Mouse (Mus musculus) MEL (cell line): ENCODE measurements around the gene Tmigd1. TPM values are rescaled to one million over a fixed set of nuclear protein-coding genes. Genes with fewer than 3 reads are reported as not detected.
A peak's percentile ranks its signal among the peaks of the same experiment; 100 is the strongest.

Source experiments
- DNase-seq: peaks from one replicate; pipeline ENCODE4 v3.0.0; 2011; ENCODE audit warnings: low read depth, low spot score
- H3K27ac ChIP-seq: 2 replicates; pipeline ENCODE4 v1.5.1; 2012; ENCODE audit warnings: low read depth, mild to moderate bottlenecking, control low read depth, low read length, moderate library complexity; ENCODE audit not compliant: control insufficient read depth
- H3K27me3 ChIP-seq, 2 experiments: fragments of 150-350 bp in 1 of 2; sonication (generic) in 1 of 2; 2 replicates each; pipeline ENCODE4 v1.6.1; 2012; ENCODE audit warnings: low read length in 2 of 2, mild to moderate bottlenecking in 2 of 2, improper control_type of control experiment in 1 of 2, moderate library complexity in 1 of 2; ENCODE audit not compliant: insufficient read depth in 2 of 2, control insufficient read depth in 1 of 2
- H3K36me3 ChIP-seq, 2 experiments: 2 replicates each; pipeline ENCODE4 v1.6.1; 2012 to 2014; ENCODE audit warnings: low read length in 2 of 2, improper control_type of control experiment in 1 of 2, inconsistent platforms in 1 of 2, mild to moderate bottlenecking in 1 of 2; ENCODE audit not compliant: insufficient read depth in 2 of 2, control insufficient read depth in 1 of 2
- H3K4me1 ChIP-seq, 2 experiments: fragments of 150-350 bp in 1 of 2; sonication (generic) in 1 of 2; 2 replicates each; pipeline ENCODE4 v1.6.1; 2012; ENCODE audit warnings: low read length in 2 of 2, improper control_type of control experiment in 1 of 2, mild to moderate bottlenecking in 1 of 2; ENCODE audit not compliant: insufficient read depth in 2 of 2, control insufficient read depth in 1 of 2
- H3K4me3 ChIP-seq, 2 experiments: fragments of 150-350 bp in 1 of 2; sonication (generic) in 1 of 2; 2 replicates each; pipeline ENCODE4 v1.5.1; 2012; ENCODE audit warnings: low read depth in 2 of 2, low read length in 2 of 2, mild to moderate bottlenecking in 2 of 2, moderate library complexity in 2 of 2, control low read depth in 1 of 2, improper control_type of control experiment in 1 of 2; ENCODE audit not compliant: control insufficient read depth in 1 of 2, insufficient read depth in 1 of 2
- H3K79me2 ChIP-seq: 2 replicates; pipeline ENCODE4 v1.6.1; 2012; ENCODE audit warnings: mild to moderate bottlenecking, low read length, moderate library complexity; ENCODE audit not compliant: control insufficient read depth, poor library complexity, insufficient read depth
- H3K9ac ChIP-seq: 2 replicates; pipeline ENCODE4 v1.6.1; 2012; ENCODE audit warnings: low read depth, mild to moderate bottlenecking, control low read depth, low read length, moderate library complexity; ENCODE audit not compliant: control insufficient read depth, poor library complexity, severe bottlenecking
- H3K9me3 ChIP-seq: fragments of 150-350 bp; sonication (generic); replicated peaks from 2 replicates; pipeline ENCODE4 v1.6.1; 2012; ENCODE audit warnings: mild to moderate bottlenecking, low read length, improper control_type of control experiment, moderate library complexity; ENCODE audit not compliant: insufficient read depth
- BHLHE40 ChIP-seq: IDR thresholded peaks from 2 replicates; pipeline ENCODE4 v1.6.1; 2012; ENCODE audit warnings: low read depth, mild to moderate bottlenecking, inconsistent platforms, low read length, improper control_type of control experiment, borderline replicate concordance
- CHD1 ChIP-seq: IDR thresholded peaks from 2 replicates; pipeline ENCODE4 v1.6.1; 2012; ENCODE audit warnings: low read depth, mild to moderate bottlenecking, inconsistent platforms, low read length, improper control_type of control experiment
- CHD2 ChIP-seq: IDR thresholded peaks from 2 replicates; pipeline ENCODE4 v1.6.1; 2011; ENCODE audit warnings: low read length, improper control_type of control experiment
- ELF1 ChIP-seq: IDR thresholded peaks from 2 replicates; pipeline ENCODE4 v1.6.1; 2014; ENCODE audit warnings: low read depth, mild to moderate bottlenecking, inconsistent platforms, low read length, improper control_type of control experiment, moderate library complexity
- GABPA ChIP-seq: IDR thresholded peaks from 2 replicates; pipeline ENCODE4 v1.6.1; 2012; ENCODE audit warnings: low read depth, mild to moderate bottlenecking, inconsistent platforms, low read length, improper control_type of control experiment, moderate library complexity
- HCFC1 ChIP-seq: IDR thresholded peaks from 2 replicates; pipeline ENCODE4 v1.6.1; 2012; ENCODE audit warnings: low read depth, mild to moderate bottlenecking, inconsistent platforms, low read length, improper control_type of control experiment, moderate library complexity
- JUND ChIP-seq: IDR thresholded peaks from 2 replicates; pipeline ENCODE4 v1.6.1; 2011; ENCODE audit warnings: low read depth, mild to moderate bottlenecking, improper control_type of control experiment, low read length
- KAT2A ChIP-seq: conservative IDR thresholded peaks from 2 replicates; pipeline ENCODE4 v1.6.1; 2012; ENCODE audit warnings: low read depth, low read length, improper control_type of control experiment, inconsistent platforms
- MAX ChIP-seq: IDR thresholded peaks from 2 replicates; pipeline ENCODE4 v1.6.1; 2011; ENCODE audit warnings: low read length, improper control_type of control experiment
- MAZ ChIP-seq: IDR thresholded peaks from 2 replicates; pipeline ENCODE4 v1.6.1; 2012; ENCODE audit warnings: low read depth, mild to moderate bottlenecking, inconsistent platforms, low read length, improper control_type of control experiment
- MXI1 ChIP-seq: IDR thresholded peaks from 2 replicates; pipeline ENCODE4 v1.6.1; 2011; ENCODE audit warnings: mild to moderate bottlenecking, low read depth, low read length, improper control_type of control experiment
- POLR2AphosphoS5 ChIP-seq: IDR thresholded peaks from 2 replicates; pipeline ENCODE4 v1.6.1; 2012; ENCODE audit warnings: low read depth, borderline replicate concordance, mild to moderate bottlenecking, inconsistent platforms, low read length, moderate library complexity, mixed read lengths
- SIN3A ChIP-seq: IDR thresholded peaks from 2 replicates; pipeline ENCODE4 v1.6.1; 2012; ENCODE audit warnings: low read length, improper control_type of control experiment, inconsistent platforms
- USF1 ChIP-seq: IDR thresholded peaks from 2 replicates; pipeline ENCODE4 v1.6.1; 2014; ENCODE audit warnings: low read depth, mild to moderate bottlenecking, inconsistent platforms, low read length, improper control_type of control experiment, moderate library complexity
- ZC3H11A ChIP-seq: IDR thresholded peaks from 2 replicates; pipeline ENCODE4 v1.6.1; 2012; ENCODE audit warnings: low read depth, mild to moderate bottlenecking, inconsistent platforms, low read length, improper control_type of control experiment
- ZKSCAN1 ChIP-seq: IDR thresholded peaks from 2 replicates; pipeline ENCODE4 v1.6.1; 2012; ENCODE audit warnings: low read depth, mild to moderate bottlenecking, inconsistent platforms, low read length, improper control_type of control experiment, moderate library complexity
- ZMIZ1 ChIP-seq: IDR thresholded peaks from 2 replicates; pipeline ENCODE4 v1.6.1; 2012; ENCODE audit warnings: low read depth, mild to moderate bottlenecking, inconsistent platforms, low read length, improper control_type of control experiment, moderate library complexity
- ZNF384 ChIP-seq: IDR thresholded peaks from 2 replicates; pipeline ENCODE4 v1.6.1; 2012; ENCODE audit warnings: low read depth, mild to moderate bottlenecking, inconsistent platforms, low read length, improper control_type of control experiment
- polyA plus RNA-seq, 2 experiments: library from polyadenylated mRNA; stranded (reverse) in 1 of 2; unstranded in 1 of 2; fragments of >175 nt in 1 of 2; fragments of >200 nt in 1 of 2; gene quantifications; 2 replicates each; pipeline versions ENCODE4 v1.2.1 to v1.2.4; 2012; ENCODE audit warnings: low replicate concordance in 2 of 2, low read depth in 1 of 2; ENCODE audit not compliant: insufficient read length in 2 of 2, insufficient read depth in 1 of 2, missing spikeins in 1 of 2
- total RNA-seq: library from RNA; depleted of rRNA; stranded (reverse); fragments of 300-350 nt; gene quantifications from 2 replicates; pipeline ENCODE4 v1.2.3, GENCODE M21; 2012

Gene Tmigd1
- total and polyA plus RNA-seq, 3 experiments: not detected

GRCm38 (mm10) chr11:76936578-76936977 is 34.6 kb downstream of the Tmigd1 start:
- no peak for DNase-seq
- Histone ChIP-seq H3K27me3 (peaks cover 14 to 20% of the 10 kb centered on the region in 2 experiments), H3K4me3 (no peak overlapping the region), H3K79me2 (no peaks in the 10 kb centered on the region), H3K4me1 (no peaks in the 10 kb centered on the region), H3K9me3 (no peaks in the 10 kb centered on the region), H3K27ac (no peak overlapping the region), H3K36me3 (no peaks in the 10 kb centered on the region), H3K9ac (no peak overlapping the region)
- TF ChIP-seq HCFC1 (no peak), POLR2AphosphoS5 (no peak), ZKSCAN1 (no peak), MAZ (no peak), MXI1 (no peak), ZC3H11A (no peak), CHD2 (no peak), KAT2A (no peak), JUND (no peak), ELF1 (no peak), ZMIZ1 (no peak), USF1 (no peak), MAX (no peak), GABPA (no peak), BHLHE40 (no peak), CHD1 (no peak)
- TF ChIP-seq, all 39 proteins: peak for 0

- TF ChIP-seq ZNF384 (peak; percentile 93), SIN3A (no peak)
- peaks cover 7 to 18% of the 10 kb centered on the region in 2 experiments for H3K36me3 ChIP-seq
- H3K27me3 ChIP-seq: peaks cover 5 to 13% of the 10 kb centered on the region in 2 experiments
- peaks cover 9 to 12% of the 10 kb centered on the region in 2 experiments for H3K4me1 ChIP-seq
- DNase-seq: no peak
- peak overlapping the region; percentile 54 for H3K27ac ChIP-seq
- H3K9me3 ChIP-seq: no peaks in the 10 kb centered on the region
- H3K79me2 ChIP-seq: peaks cover 16% of the 10 kb centered on the region
- peak overlapping the region; percentile 88 to 90 for H3K4me3 ChIP-seq
- H3K9ac ChIP-seq: peak overlapping the region; percentile 94
These were observed 42.9 kb downstream of the Tmigd1 start for GRCm38 (mm10) chr11:76944839-76945238.
